13 mouse cellular contexts compared by ENCODE assay signal in the genomic region with DNA sequence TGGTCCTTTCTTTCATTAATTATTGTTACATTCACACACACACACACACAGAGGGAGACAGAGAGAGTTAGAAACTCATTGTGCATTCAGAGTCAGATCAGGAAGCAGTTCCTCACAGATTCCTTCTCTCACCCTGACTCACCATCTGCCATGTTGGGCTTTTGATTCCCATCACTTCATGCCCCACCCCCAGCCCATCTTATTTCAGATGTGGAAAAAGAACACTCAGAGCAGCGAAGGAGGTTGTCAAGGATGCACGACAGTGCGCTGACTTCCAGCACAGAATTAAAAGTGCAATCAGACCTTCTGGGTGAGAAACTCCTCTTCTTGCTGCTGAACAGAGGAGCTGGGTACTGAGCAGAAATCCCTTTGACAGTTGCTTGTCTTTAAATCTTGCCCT.
DNase-seq lines count a peak whose midpoint lies in the region; ATAC-seq lines count a peak whose summit lies in the region.
"Had no signal": no experiment of that assay in that cellular context is flagged by ENCODE, and none has a peak within 500 bp of the region (broad histone marks: within the 10 kb centered on the region; RNA-seq: fewer than 3 reads in every experiment).

No protein-coding gene starts in this region.

- no peaks in the 10 kb centered on the region for H3K36me3 ChIP-seq in forebrain, embryonic 12.5 days (replicated peaks)
- no peaks in the 10 kb centered on the region for H3K36me3 ChIP-seq in forebrain, embryonic 10.5 days (replicated peaks)
- H3K36me3 ChIP-seq in liver, embryonic 12.5 days, result no peaks in the 10 kb centered on the region
- H3K36me3 ChIP-seq: hindbrain, embryonic 15.5 days had no signal

- H3K4me3 ChIP-seq in forebrain, embryonic 12.5 days (replicated peaks), result no peak overlapping the region
- no peak overlapping the region for H3K4me3 ChIP-seq in forebrain, embryonic 10.5 days
- H3K4me3 ChIP-seq in liver, embryonic 12.5 days, result no peak overlapping the region
- H3K4me3 ChIP-seq: hindbrain, embryonic 15.5 days had no signal

- no peaks in the 10 kb centered on the region for H3K4me1 ChIP-seq in forebrain, embryonic 12.5 days
- no peaks in the 10 kb centered on the region for H3K4me1 ChIP-seq in forebrain, embryonic 10.5 days
- H3K4me1 ChIP-seq in liver, embryonic 12.5 days, result no peaks in the 10 kb centered on the region
- H3K4me1 ChIP-seq: hindbrain, embryonic 15.5 days had no signal

- DNase-seq in forebrain, embryonic 10.5 days (ENCODE audit: extremely low spot score, low spot score), result no peak
- DNase-seq in right cerebral cortex, adult 18-20 months, result peak; percentile 74
- DNase-seq in right cerebral cortex, postnatal 25 days, result no peak
- DNase-seq in left cerebral cortex, postnatal 10 days (ENCODE audit: extremely low spot score in 1 of 2, low spot score in 2 of 2), result peak; percentile 26 to 36
- DNase-seq: adrenal gland, postnatal 10 days; gastrocnemius, postnatal 10 days; thymus, adult 2 months had no signal

- intact Hi-C loops in left cerebral cortex, postnatal 10 days (cut with DNase I), result no loop called here

- H3K27ac ChIP-seq in forebrain, embryonic 12.5 days, result no peak overlapping the region
- H3K27ac ChIP-seq in forebrain, embryonic 10.5 days, result no peak overlapping the region
- no peak overlapping the region for H3K27ac ChIP-seq in liver, embryonic 12.5 days
- H3K27ac ChIP-seq: hindbrain, embryonic 15.5 days; liver, embryonic 14.5 days had no signal

- ATAC-seq in forebrain, embryonic 12.5 days (ENCODE audit: low FRiP score), result peak; percentile 33; the same call in 1 of the 2 replicates
- ATAC-seq in megakaryocyte, adult 5-6 weeks (ENCODE audit: poor library complexity, severe bottlenecking), result no peak
- ATAC-seq in inflammation-experienced regulatory T-cells, adult 6 months, result no peak
- no peak for ATAC-seq in liver, embryonic 12.5 days

- no peak overlapping the region for H3K4me2 ChIP-seq in forebrain, embryonic 12.5 days
- H3K4me2 ChIP-seq in liver, embryonic 12.5 days, result no peak overlapping the region
- H3K4me2 ChIP-seq: hindbrain, embryonic 15.5 days had no signal

- no peak overlapping the region for H3K9ac ChIP-seq in forebrain, embryonic 12.5 days
- H3K9ac ChIP-seq in liver, embryonic 12.5 days, result no peak overlapping the region
- H3K9ac ChIP-seq: hindbrain, embryonic 15.5 days; liver, embryonic 14.5 days had no signal

- no peaks in the 10 kb centered on the region for H3K9me3 ChIP-seq in forebrain, embryonic 12.5 days
- H3K9me3 ChIP-seq in forebrain, embryonic 10.5 days, result no peaks in the 10 kb centered on the region
- H3K9me3 ChIP-seq in liver, embryonic 12.5 days (replicated peaks), result 0 out of 2 replicates have a peak, but pooled peaks cover 8% of the 10 kb centered on the region
- H3K9me3 ChIP-seq: hindbrain, embryonic 15.5 days had no signal

- H3K27me3 ChIP-seq in forebrain, embryonic 12.5 days, result no peaks in the 10 kb centered on the region
- no peaks in the 10 kb centered on the region for H3K27me3 ChIP-seq in forebrain, embryonic 10.5 days (ENCODE audit: poor library complexity, severe bottlenecking)
- H3K27me3 ChIP-seq in liver, embryonic 12.5 days (replicated peaks), result no peaks in the 10 kb centered on the region
- H3K27me3 ChIP-seq: hindbrain, embryonic 15.5 days had no signal

- 57% methylated on average over 3 of the region's 3 CpGs for WGBS in forebrain, embryonic 12.5 days
- WGBS in forebrain, embryonic 10.5 days, result 90% methylated on average over 3 of the region's 3 CpGs
- WGBS in liver, embryonic 12.5 days (ENCODE audit: insufficient replicate concordance), result 78% methylated on average over 3 of the region's 3 CpGs

Comparison
In these comparisons a context has a peak if more than half of its experiments do, and no peak if none do; other contexts are left out.
1. DNase-seq: peak in right cerebral cortex, adult 18-20 months (single experiment) and left cerebral cortex, postnatal 10 days (2 of 2); none in forebrain, embryonic 10.5 days (single experiment) and right cerebral cortex, postnatal 25 days (single experiment).